Mouse (Mus musculus) retina, adult 2 months (tissue): Measurements from ENCODE around the gene Galns.

ENCODE experiments used
- DNase-seq: peaks from one replicate; pipeline ENCODE4 v3.0.0-alpha.2; 2012; ENCODE audit warnings: low read depth, low spot score

Galns gene

DNA sequence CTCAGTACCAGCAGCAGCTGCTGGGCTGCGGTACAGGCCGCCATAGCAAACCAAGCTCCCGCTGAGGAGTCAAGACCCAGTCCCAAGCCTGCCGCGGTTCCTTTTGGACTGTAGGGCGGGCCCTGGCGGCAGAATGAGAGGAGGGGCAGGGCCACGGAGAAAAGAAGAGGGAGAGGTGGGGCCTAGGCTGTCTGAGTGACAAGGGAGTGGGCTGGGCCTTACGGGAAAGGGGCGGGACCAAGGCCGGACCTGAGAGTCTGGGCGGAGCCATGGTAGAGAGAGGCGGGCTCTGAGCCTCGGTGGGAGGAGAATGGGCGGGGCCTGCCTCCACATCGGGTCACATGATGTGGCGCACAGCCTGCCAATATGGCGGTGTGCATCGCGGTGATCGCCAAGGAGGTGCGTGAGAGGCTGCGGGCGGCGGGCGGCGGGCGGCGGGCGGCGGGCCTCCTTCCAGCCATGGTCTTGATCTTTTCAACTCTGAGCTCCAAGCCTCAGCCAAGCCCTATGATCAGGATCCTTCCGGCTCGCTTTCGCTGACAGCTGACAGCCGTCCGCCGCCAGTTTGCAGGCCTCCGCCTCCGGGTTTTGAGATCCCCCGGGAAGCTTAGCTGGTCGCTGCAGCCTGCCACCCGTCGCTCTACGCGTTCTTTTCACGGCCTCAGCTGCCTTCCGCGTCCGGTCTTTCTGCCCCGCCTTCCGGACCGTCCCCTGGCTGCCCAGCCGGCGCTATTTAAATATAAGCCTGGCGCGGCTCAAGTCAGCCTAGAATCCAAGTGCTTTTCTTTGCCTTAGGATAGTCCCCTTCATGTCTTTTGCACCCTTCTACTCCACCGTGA lies at the start of gene Galns, which contains the start of gene Trappc2l:
TSS of gene Galns (minus strand) at position 169 of the 839 bp plus-strand sequence.
TSS of gene Trappc2l (plus strand) at position 346 of the 839 bp plus-strand sequence.
- peak; percentile 96 for DNase-seq

- no peak for DNase-seq
These were observed 48.8 kb upstream of the Galns start for GRCm38 (mm10) chr8:122660022-122660421.

DNA sequence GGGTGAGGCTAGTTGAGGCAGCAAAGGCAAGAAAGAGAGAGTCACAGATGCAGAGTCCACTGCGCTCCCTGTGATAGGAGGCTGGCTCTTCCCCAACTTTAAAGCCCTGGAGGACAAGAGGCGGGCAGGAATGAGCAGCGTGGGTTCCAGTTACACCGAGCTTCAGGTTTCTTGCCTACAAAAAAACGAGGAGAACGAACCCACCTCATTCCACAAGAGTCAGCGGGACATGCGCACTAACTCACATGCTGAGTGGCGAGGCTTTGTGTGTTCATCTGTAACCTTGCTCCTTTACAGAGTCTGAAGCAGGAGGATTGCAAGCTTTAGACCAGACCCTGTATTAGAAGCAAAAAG lies 47.5 kb upstream of the Galns start:
- no peak for DNase-seq

DNA sequence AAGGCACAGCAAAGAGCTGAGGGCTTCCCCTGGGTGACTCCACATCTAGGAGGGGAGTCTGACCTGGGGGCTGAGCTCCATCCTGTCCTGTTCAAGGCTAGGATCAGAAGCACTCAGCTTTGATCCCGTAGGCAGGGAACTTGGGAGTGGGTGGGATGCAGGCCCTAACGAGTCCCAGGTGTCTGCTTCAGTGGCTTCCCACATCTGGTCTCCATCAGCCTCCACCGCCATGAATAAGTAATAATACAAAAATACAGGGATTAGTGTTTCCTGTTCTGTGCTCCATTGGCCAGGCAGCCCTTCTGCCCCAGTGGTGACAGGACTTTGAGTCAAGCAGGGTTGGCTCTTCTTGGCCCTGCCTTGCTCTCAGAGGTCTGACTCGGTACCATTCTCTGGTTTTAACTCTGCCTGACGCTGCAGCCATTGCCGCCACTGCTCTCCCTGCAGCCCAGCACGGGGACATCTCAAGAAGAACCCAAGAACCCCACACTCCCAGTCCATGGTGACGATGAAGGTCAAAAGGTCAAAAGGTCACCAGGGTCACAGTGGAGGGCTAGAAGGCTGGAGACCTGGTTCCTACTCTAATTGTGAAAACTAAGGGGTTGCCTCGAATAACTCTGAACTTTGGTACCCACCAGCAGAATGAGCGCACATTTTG lies 47.0 kb upstream of the Galns start:
- no peak for DNase-seq

DNA sequence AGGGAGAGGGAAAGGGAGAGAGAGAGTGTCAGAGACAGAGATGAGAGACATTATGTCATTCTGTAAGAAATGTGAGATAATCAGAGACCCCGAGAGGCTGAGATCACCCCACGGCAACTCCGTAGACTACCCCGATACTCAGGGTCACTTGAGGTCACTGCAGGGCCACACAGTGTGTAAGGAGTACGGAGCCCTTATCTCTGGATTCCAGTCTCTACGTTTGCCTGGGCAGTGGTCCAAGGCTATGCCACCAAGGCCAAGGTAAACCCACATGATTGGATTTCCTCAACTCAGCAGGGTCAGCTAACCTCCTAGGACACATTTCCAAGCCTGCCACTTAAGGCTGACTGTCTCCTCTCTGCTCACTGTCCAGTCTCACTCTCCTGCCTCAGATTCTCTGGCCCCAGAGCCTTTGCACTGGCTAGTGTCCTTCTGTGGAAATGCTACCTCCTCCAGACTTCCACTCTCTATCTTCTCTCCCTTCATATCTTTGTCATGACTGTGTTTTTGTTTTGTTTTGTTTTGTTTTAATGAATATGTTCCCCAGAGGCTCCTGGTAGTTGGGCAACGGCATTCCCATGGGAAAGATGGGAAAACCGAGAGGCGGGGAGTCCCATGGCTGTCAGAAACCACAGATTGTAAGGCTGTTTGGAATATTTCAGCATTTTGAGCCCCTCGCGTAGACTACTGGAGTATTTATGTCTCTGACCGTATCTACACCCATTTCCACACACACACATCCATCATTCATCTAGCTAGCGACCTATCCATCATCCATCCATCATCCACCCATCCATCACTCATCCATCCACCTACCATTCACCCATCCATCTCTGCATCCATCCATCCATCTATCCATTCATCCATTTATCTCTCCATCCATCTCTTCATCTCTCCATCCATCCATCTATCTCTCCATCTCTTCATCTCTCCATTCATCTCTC lies 45.1 kb upstream of the Galns start:
- DNase-seq, result no peak

GRCm38 (mm10) chr8:122654768-122655167 lies 43.5 kb upstream of the Galns start:
- DNase-seq, result no peak

DNA sequence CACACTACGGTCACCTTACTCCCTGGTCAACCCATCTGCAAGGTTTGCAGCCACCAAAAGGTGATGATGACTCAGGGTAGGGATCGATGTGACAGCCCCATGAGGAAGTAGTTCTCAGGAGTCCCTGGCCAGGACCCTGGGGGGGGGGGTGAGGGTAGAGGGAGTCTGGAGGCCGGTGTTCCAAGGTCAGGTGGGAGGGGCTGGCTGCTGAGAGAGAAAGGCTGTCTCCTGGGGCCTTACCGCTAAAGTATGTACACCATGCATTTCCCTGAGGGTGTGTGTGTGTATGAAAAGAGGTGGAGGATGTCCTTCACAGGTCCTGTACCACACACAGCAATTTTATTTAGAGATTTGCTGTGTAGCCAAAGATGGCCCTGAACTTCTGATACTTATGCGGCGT lies 41.4 kb upstream of the Galns start:
- DNase-seq, result no peak

DNA sequence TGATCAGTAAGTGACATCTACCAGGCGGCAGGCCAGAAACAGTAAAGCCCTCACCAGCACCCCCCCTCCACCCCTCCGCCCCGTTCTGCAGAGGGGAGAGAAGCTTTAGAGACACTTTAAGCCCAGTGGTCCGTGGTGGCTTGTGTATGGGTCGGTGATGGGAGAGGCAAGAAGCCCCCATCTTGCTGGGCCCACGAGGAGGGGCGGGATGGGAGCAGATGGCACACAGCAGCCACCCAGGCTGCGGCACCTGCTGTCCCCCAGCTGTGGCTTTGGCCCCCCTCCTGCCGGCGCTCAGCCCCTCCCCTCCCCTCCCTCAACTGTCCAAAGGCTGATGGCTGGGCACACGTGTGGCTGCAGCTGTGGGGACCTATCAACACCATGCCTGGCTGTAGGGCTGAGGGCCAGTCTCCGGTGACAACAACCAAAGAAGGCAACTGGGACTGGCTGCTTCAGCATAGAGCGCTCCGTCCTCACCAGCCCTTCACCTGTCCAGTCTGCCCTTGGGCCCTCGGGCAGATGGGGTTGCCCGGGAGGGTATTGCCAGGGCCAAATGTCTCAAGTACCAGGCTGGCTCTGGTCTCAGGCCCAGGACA lies 40.2 kb upstream of the Galns start:
- no peak for DNase-seq

- no peak for DNase-seq
These were observed 37.1 kb upstream of the Galns start for GRCm38 (mm10) chr8:122648192-122648970.

GRCm38 (mm10) chr8:122646337-122646736 lies 35.1 kb upstream of the Galns start:
- no peak for DNase-seq

DNA sequence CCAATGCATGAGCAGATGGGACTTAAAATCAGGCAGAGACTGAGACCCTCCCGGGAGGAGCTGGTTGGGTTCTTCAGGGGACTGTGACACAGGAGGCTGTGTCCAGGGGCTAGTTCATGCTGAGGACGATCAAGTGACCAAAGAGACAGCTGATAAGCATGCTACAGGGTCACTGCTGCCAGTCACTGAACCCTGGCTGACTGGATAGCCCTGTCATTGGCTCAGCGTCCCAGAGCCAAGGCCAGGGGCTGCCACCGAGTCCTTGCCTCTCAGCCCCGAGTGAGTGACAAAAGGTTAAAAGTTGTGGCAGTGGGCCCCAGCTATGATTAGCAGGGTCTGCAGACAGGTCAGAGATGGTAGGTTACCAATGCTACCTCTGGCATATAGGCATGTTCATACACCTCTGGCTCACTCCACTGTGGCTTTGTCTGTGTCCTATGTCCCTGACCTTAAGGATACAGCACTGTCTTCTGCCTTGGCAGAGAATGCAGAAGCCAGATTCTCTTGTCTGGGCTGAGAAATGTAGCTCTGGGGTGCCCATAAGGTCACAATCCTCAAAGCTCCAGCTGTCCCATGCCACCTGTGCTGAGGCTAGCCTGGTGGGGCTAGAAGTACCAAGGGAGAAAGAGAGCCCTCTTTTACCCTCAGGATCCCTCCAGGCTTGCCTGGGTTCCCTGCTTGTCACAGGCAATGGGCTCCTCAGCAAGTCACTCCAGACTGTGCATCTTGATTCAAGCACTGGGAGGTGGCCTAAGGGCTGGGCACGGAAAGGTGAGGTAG lies 33.1 kb upstream of the Galns start:
- no peak for DNase-seq

- DNase-seq, result no peak
These were observed 30.8 kb upstream of the Galns start for GRCm38 (mm10) chr8:122642071-122642470.

GRCm38 (mm10) chr8:122641406-122641805 lies 30.1 kb upstream of the Galns start:
- DNase-seq, result no peak

DNA sequence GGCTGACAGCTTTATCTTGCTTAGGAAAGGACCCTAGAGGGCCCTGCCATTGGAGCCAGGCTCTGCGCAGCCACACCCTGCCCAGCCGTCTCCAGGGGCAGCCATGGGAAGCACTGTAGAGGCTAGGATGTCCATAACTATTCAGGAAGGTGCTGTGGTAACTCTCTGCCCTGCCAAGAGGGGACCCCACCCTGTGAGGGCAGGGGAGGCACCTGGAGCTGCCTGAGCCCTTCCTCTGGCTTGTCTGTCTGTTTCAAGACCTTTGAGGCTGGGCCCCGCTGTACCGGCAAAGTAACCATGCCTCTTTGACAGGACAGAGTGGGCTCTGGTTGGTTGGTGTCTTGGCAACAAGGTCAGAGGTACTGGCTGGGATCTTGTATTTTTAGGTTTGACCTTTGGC lies 29.6 kb upstream of the Galns start:
- no peak for DNase-seq

DNA sequence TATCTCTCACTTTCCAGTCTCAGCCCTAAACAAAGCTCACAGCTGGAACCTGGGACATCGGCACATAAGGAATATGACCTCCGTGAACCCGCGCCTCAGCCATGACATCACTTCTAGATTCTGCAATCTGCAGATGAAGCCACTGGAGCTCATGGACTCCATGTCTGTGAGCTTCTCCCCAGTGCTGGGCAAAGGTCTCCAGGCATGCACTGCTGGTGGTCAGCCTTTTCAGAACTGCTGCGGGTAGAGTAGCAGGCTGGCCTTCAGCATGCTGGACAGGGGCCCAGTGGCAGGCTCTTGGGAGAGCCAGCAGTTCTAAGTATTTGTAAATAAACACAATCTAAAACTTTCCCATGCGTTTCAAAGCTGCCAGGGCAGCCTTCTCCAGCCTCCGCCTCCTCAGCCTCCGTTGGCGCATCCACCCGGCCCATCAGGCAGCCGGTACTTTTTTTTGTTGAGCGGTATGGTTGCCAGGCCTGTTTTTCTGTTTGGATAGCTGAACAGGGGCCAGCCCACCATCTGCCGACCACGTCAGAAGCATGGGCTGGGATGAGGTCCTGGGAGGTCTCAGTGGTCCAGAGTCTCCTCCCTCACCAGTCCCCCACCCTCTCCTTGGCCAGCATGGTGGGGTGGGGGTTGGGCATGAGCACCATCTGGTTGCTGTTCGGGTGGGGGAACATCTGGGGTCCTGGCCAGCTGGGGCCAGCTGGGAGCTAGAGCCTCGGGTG lies 28.4 kb upstream of the Galns start:
- DNase-seq, result no peak

GRCm38 (mm10) chr8:122638601-122639000 lies 27.3 kb upstream of the Galns start:
- no peak for DNase-seq

DNA sequence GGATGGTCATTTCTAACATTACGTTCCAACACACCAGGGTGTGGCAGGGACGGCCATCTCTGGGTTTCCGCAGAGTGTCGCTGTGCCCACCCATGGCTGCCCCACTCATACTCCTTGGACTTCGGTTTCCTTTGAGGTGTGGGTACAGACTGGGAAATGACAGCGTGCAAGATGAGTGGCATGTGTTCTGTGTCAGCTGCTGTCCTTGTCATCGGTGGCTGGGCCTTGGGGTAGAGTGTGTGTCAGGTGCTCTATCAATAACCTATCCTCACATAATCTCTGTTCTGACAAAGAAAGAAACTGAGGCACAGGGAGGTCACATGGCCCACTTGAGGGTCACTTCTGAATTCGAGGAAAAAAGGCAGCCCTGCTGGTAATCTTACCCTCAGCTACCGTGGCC lies 26.0 kb upstream of the Galns start:
- no peak for DNase-seq

DNA sequence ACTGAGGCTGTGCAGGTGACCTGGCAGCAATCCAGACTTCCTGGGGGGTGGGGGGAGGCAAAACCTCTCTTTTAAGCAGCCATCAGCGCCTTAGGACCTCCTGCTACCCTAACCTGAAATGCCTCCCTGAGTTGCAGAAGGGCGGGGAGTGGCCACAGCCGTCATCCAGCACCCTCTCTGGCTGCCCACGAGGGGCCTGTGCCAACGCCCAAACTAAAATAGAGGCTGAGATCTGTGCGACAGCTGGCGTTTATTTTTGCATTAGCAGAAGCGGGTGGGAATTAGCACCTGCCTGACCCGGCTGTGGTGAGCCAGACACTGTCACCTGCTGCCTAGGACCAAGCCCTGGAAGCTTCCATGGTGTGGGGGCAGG lies 25.5 kb upstream of the Galns start:
- no peak for DNase-seq
